8 mouse cellular contexts compared by ENCODE assay signal in the genomic region with DNA sequence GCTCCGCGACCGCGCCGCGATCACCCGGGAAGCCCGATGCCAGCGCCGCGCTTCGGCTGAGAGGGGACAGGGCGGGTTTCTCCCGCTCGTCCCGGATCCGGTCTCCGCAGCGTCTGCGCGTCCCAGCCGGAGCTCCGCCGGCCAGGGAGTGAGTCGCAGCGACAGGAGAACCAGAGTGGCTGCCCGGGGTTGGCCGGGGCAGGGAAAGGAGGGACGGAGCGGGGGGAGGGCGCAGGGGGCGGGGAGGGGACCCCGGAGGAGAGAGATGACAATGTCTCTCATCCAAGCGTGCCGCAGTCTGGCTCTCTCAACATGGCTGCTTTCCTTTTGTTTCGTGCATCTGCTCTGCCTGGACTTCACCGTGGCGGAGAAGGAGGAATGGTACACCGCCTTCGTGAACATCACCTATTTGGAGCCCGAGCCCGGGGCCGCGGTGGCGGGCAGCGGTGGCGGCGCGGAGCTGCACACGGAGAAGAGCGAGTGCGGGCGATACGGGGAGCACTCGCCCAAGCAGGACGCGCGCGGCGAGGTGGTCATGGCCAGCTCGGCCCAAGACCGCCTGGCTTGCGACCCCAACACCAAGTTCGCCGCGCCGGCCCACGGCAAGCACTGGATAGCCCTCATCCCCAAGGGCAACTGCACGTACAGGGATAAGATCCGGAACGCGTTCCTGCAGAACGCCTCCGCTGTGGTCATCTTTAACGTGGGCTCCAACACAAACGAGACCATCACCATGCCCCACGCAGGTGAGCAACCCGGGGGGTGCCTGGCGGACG. TPM values are rescaled to one million over a fixed set of nuclear protein-coding genes. Genes with fewer than 3 reads are reported as not detected.
A peak's percentile ranks its signal among the peaks of the same experiment; 100 is the strongest.
DNase-seq lines count a peak whose midpoint lies in the region; ATAC-seq and TF ChIP-seq lines count a peak whose summit lies in the region.

No protein-coding gene starts in this region.

- H3K9ac ChIP-seq in kidney, embryonic 14.5 days (ENCODE audit: low read depth, low read length): peak overlapping the region; percentile 84
- peak overlapping the region; percentile 80 for H3K9ac ChIP-seq in stomach, postnatal 0 days (ENCODE audit: low read length)

- no peaks in the 10 kb centered on the region for H3K9me3 ChIP-seq in kidney, embryonic 14.5 days (ENCODE audit: control insufficient read depth, low read length)
- H3K9me3 ChIP-seq in stomach, postnatal 0 days (ENCODE audit: control insufficient read depth, low read length): no peaks in the 10 kb centered on the region

- peak overlapping the region; percentile 64 for H3K4me2 ChIP-seq in kidney, embryonic 14.5 days (replicated peaks; ENCODE audit: low read depth, low read length)
- H3K4me2 ChIP-seq in myocyte (ENCODE audit: low read depth): peak overlapping the region; percentile 73
- peak overlapping the region; percentile 76 for H3K4me2 ChIP-seq in stomach, postnatal 0 days (replicated peaks; ENCODE audit: low read depth)

- peaks cover 9% of the 10 kb centered on the region; the same call in 1 of the 2 replicates for H3K4me1 ChIP-seq in kidney, embryonic 14.5 days (ENCODE audit: control insufficient read depth, insufficient read depth, low read length)
- H3K4me1 ChIP-seq in stomach, postnatal 0 days (replicated peaks; ENCODE audit: control insufficient read depth, insufficient read depth): no peaks in the 10 kb centered on the region

- ATAC-seq in CD4-positive, CD25-positive, alpha-beta regulatory T cell, adult 4 months: no peak
- peak; percentile 44 for ATAC-seq in granulocyte monocyte progenitor cell, adult 5-6 weeks (replicated peaks; ENCODE audit: poor library complexity, severe bottlenecking)
- peak; percentile 74 for ATAC-seq in kidney, embryonic 14.5 days (ENCODE audit: low FRiP score, low TSS enrichment)
- peak; percentile 71 for ATAC-seq in stomach, postnatal 0 days (ENCODE audit: low FRiP score, low TSS enrichment)

- TF ChIP-seq EP300 in stomach, postnatal 0 days (optimal IDR thresholded peaks at IDR 0.05): no peak

- H3K27ac ChIP-seq in kidney, embryonic 14.5 days (ENCODE audit: low read depth, low read length): peak overlapping the region; percentile 66
- H3K27ac ChIP-seq in stomach, postnatal 0 days (replicated peaks): peak overlapping the region; percentile 13

- under 1% methylated on average over 78 of the region's 80 CpGs for WGBS in kidney, embryonic 14.5 days
- under 1% methylated on average over 75 of the region's 80 CpGs for WGBS in stomach, postnatal 0 days

- DNase-seq in CD4-positive, CD25-positive, alpha-beta regulatory T cell, adult 2 months (ENCODE audit: low read depth, low spot score): peak; percentile 14
- peak; percentile 78 for DNase-seq in embryo, embryonic 11 days
- DNase-seq in liver: peak; percentile 26
- peak; percentile 62 for DNase-seq in stomach, postnatal 0 days (ENCODE audit: low spot score)

- no peaks in the 10 kb centered on the region for H3K36me3 ChIP-seq in kidney, embryonic 14.5 days (ENCODE audit: control insufficient read depth, insufficient read depth, low read length)
- H3K36me3 ChIP-seq in myocyte (ENCODE audit: control insufficient read depth, insufficient read depth): no peaks in the 10 kb centered on the region
- H3K36me3 ChIP-seq in stomach, postnatal 0 days (ENCODE audit: control insufficient read depth, insufficient read depth, low read length): no peaks in the 10 kb centered on the region

- peak overlapping the region; percentile 74 for H3K4me3 ChIP-seq in kidney, embryonic 14.5 days (ENCODE audit: low read length)
- peak overlapping the region; percentile 80 for H3K4me3 ChIP-seq in myocyte
- H3K4me3 ChIP-seq in stomach, postnatal 0 days (ENCODE audit: low read depth, low read length): peak overlapping the region; percentile 76

- TF ChIP-seq POLR2A in myocyte (IDR thresholded peaks at IDR 0.05; ENCODE audit: insufficient read length, low read depth): peak; percentile 41

- no peaks in the 10 kb centered on the region for H3K27me3 ChIP-seq in kidney, embryonic 14.5 days (ENCODE audit: control insufficient read depth, insufficient read depth, low read length)
- H3K27me3 ChIP-seq in myocyte (ENCODE audit: control insufficient read depth, insufficient read depth, insufficient read length): no peaks in the 10 kb centered on the region
- no peaks in the 10 kb centered on the region for H3K27me3 ChIP-seq in stomach, postnatal 0 days (ENCODE audit: control insufficient read depth, insufficient read depth, low read length)

- peaks cover 34% of the 10 kb centered on the region for H3K79me2 ChIP-seq in myocyte (ENCODE audit: control insufficient read depth, insufficient read depth)

- TF ChIP-seq CTCF in stomach, postnatal 0 days (IDR thresholded peaks at IDR 0.05; ENCODE audit: low read depth): no peak

- H3ac ChIP-seq in myocyte (ENCODE audit: control insufficient read depth, insufficient read length): peak overlapping the region; percentile 40

TF ChIP-seq in myocyte, 11 proteins besides CTCF, POLR2A, EP300 and RAD21:
- TF ChIP-seq CEBPB (IDR thresholded peaks at IDR 0.05; ENCODE audit: insufficient read depth, poor library complexity, severe bottlenecking): no peak
- TF ChIP-seq MYOG (IDR thresholded peaks at IDR 0.05; ENCODE audit: control insufficient read depth in 1 of 3, insufficient read depth in 1 of 3, insufficient read length in 2 of 3, low read depth in 2 of 3): no peak
- TF ChIP-seq MYOD1 (IDR thresholded peaks at IDR 0.05; ENCODE audit: control insufficient read depth in 1 of 3, insufficient read length in 2 of 3, low read depth in 2 of 3): peak in 1 of 3 experiments; percentile 5

RNA-seq across cellular contexts. Expression of gene Rnf150, which starts 0.8 kb away (rescaled TPM):
- not detected for polyA plus RNA-seq in CD4-positive, CD25-positive, alpha-beta regulatory T cell, adult 4 months (2017; shearing (Covaris generic))
- total RNA-seq in granulocyte monocyte progenitor cell, adult 5-6 weeks (2014; fragmentation: Nextera tagmentation): 0.69 and 1.8 TPM in 2 replicates
- 0.26 and 0.78 TPM in 2 replicates for total RNA-seq in granulocyte monocyte progenitor cell, adult 5-6 weeks (2017)
- polyA plus RNA-seq in kidney, embryonic 14.5 days (2014; fragmentation: Nextera tagmentation; extraction: Ambion mirVana): 3.0 and 3.9 TPM in 2 replicates
- polyA plus RNA-seq in myocyte (2012; fragmentation: generic; extraction: Trizol): 2.0 TPM
- polyA plus RNA-seq in stomach, postnatal 0 days (2015; fragmentation: Nextera tagmentation; extraction: Ambion mirVana): 0.55 and 0.59 TPM in 2 replicates

Comparison
In these comparisons a context has a peak if more than half of its experiments do, and no peak if none do; other contexts are left out.
1. DNase-seq: peak in every context shown above with its lines; median percentile 78 in embryo, embryonic 11 days; 62 in stomach, postnatal 0 days; 26 in liver; 14 in CD4-positive, CD25-positive, alpha-beta regulatory T cell, adult 2 months.